Mouse (Mus musculus) lung, embryonic 15.5 days (tissue): ENCODE results near the gene Lrp1. TPM values are rescaled to one million over a fixed set of nuclear protein-coding genes. Genes with fewer than 3 reads are reported as not detected.

Experiments used
- ATAC-seq: fragments of 200-750 bp; cut with Nextera tagmentation; 2 replicates; pipeline ENCODE4 v1.8.0; 2017; ENCODE audit warnings: moderate number of reproducible peaks, borderline replicate concordance; ENCODE audit not compliant: low FRiP score, low TSS enrichment; ENCODE audit errors: extremely low read depth
- H3K27ac ChIP-seq: fragments of 300-500 bp; sonication (generic); 2 replicates; pipeline ENCODE4 v1.5.1; 2015; ENCODE audit warnings: moderate library complexity, mild to moderate bottlenecking, inconsistent platforms
- H3K27me3 ChIP-seq: fragments of 300-500 bp; sonication (generic); 2 replicates; pipeline ENCODE4 v1.6.1; 2015; ENCODE audit warnings: inconsistent platforms
- H3K36me3 ChIP-seq: fragments of 300-500 bp; sonication (generic); 2 replicates; pipeline ENCODE4 v1.6.1; 2015; ENCODE audit warnings: inconsistent platforms
- H3K4me1 ChIP-seq: fragments of 300-500 bp; sonication (generic); 2 replicates; pipeline ENCODE4 v1.6.1; 2015; ENCODE audit warnings: inconsistent platforms
- H3K4me2 ChIP-seq: fragments of 300-500 bp; sonication (generic); 2 replicates; pipeline ENCODE4 v1.6.1; 2015; ENCODE audit warnings: inconsistent platforms, mild to moderate bottlenecking, moderate library complexity
- H3K4me3 ChIP-seq: fragments of 300-500 bp; sonication (generic); 2 replicates; pipeline ENCODE4 v1.5.1; 2015; ENCODE audit warnings: mild to moderate bottlenecking, inconsistent platforms
- H3K9ac ChIP-seq: fragments of 300-500 bp; sonication (generic); 2 replicates; pipeline ENCODE4 v1.6.1; 2015; ENCODE audit warnings: inconsistent platforms
- H3K9me3 ChIP-seq: fragments of 300-500 bp; sonication (generic); 2 replicates; pipeline ENCODE4 v1.6.1; 2016; ENCODE audit warnings: inconsistent platforms
- WGBS: fragments of 180-500 bp; shearing (Covaris S2); methylation state at CpG from one replicate; pipeline ENCODE4 v1.1.7; 2015; 5-methylcytosine and 5-hydroxymethylcytosine counted together
- polyA plus RNA-seq: library from polyadenylated mRNA; unstranded; fragments of >200 nt; fragmentation: Nextera tagmentation; extraction: Ambion mirVana; gene quantifications from 2 replicates; pipeline ENCODE4 v1.2.1, GENCODE M21; 2015

Lrp1 gene
- polyA plus RNA-seq, 1 experiment from 2014 or later = 72.6 TPM

- Histone ChIP-seq H3K4me1 (peaks cover 34% of the 10 kb centered on the region), H3K27me3 (no peaks in the 10 kb centered on the region), H3K9ac (no peak overlapping the region), H3K9me3 (no peaks in the 10 kb centered on the region), H3K4me2 (no peak overlapping the region), H3K4me3 (no peak overlapping the region), H3K36me3 (peaks cover 50% of the 10 kb centered on the region), H3K27ac (no peak overlapping the region)
- ATAC-seq = no peak
- 92% methylated on average over 7 of the region's 7 CpGs for WGBS
Observed at GRCm38 (mm10) chr10:127607059-127607458, 13.9 kb downstream of the Lrp1 start.

GRCm38 (mm10) chr10:127605756-127606155 lies 15.2 kb downstream of the Lrp1 start:
- H3K27ac ChIP-seq = no peak overlapping the region
- ATAC-seq = no peak
- H3K4me1 ChIP-seq = peaks cover 44% of the 10 kb centered on the region
- no peaks in the 10 kb centered on the region for H3K27me3 ChIP-seq
- WGBS = 93% methylated on average over 9 of the region's 9 CpGs
- no peak overlapping the region for H3K4me2 ChIP-seq
- H3K36me3 ChIP-seq = peaks cover 45% of the 10 kb centered on the region
- no peak overlapping the region for H3K9ac ChIP-seq
- no peak overlapping the region for H3K4me3 ChIP-seq
- H3K9me3 ChIP-seq = no peaks in the 10 kb centered on the region

- WGBS = 63% methylated on average over 8 of the region's 8 CpGs
- no peak overlapping the region for H3K9ac ChIP-seq
- H3K4me2 ChIP-seq = no peak overlapping the region
- peaks cover 39% of the 10 kb centered on the region for H3K36me3 ChIP-seq
- no peaks in the 10 kb centered on the region for H3K9me3 ChIP-seq
- H3K27me3 ChIP-seq = no peaks in the 10 kb centered on the region
- peak overlapping the region; percentile 52 for H3K27ac ChIP-seq
- no peak overlapping the region for H3K4me3 ChIP-seq
- peaks cover 50% of the 10 kb centered on the region for H3K4me1 ChIP-seq
- ATAC-seq = no peak
Observed at GRCm38 (mm10) chr10:127605251-127605547, 15.7 kb downstream of the Lrp1 start.

- 23% methylated on average over 15 of the region's 15 CpGs for WGBS
- H3K4me2 ChIP-seq = no peak overlapping the region
- peak overlapping the region; percentile 52 for H3K27ac ChIP-seq
- no peak overlapping the region for H3K4me3 ChIP-seq
- H3K27me3 ChIP-seq = no peaks in the 10 kb centered on the region
- ATAC-seq = peak; percentile 20; the same call in 1 of the 2 replicates
- peaks cover 39% of the 10 kb centered on the region for H3K36me3 ChIP-seq
- no peak overlapping the region for H3K9ac ChIP-seq
- H3K9me3 ChIP-seq = no peaks in the 10 kb centered on the region
- H3K4me1 ChIP-seq = peaks cover 51% of the 10 kb centered on the region
Observed at GRCm38 (mm10) chr10:127604465-127605250, 16.3 kb downstream of the Lrp1 start.

- Histone ChIP-seq H3K27ac (peak overlapping the region; percentile 52), H3K4me1 (peaks cover 58% of the 10 kb centered on the region), H3K9ac (no peak overlapping the region), H3K9me3 (no peaks in the 10 kb centered on the region), H3K27me3 (no peaks in the 10 kb centered on the region), H3K36me3 (peaks cover 37% of the 10 kb centered on the region), H3K4me2 (no peak overlapping the region), H3K4me3 (no peak overlapping the region)
- no peak for ATAC-seq
- 62% methylated on average over 13 of the region's 13 CpGs for WGBS
Observed at GRCm38 (mm10) chr10:127603437-127604371, 17.2 kb downstream of the Lrp1 start.

- no peak overlapping the region for H3K4me2 ChIP-seq
- H3K27ac ChIP-seq = no peak overlapping the region
- peaks cover 35% of the 10 kb centered on the region for H3K36me3 ChIP-seq
- no peaks in the 10 kb centered on the region for H3K27me3 ChIP-seq
- no peaks in the 10 kb centered on the region for H3K9me3 ChIP-seq
- peaks cover 72% of the 10 kb centered on the region for H3K4me1 ChIP-seq
- no peak for ATAC-seq
- H3K9ac ChIP-seq = no peak overlapping the region
- 96% methylated on average over 6 of the region's 6 CpGs for WGBS
- no peak overlapping the region for H3K4me3 ChIP-seq
Observed at GRCm38 (mm10) chr10:127602194-127602593, 18.8 kb downstream of the Lrp1 start.

GRCm38 (mm10) chr10:127599779-127600541 lies 21.0 kb downstream of the Lrp1 start:
- H3K36me3 ChIP-seq = peaks cover 15% of the 10 kb centered on the region; the same call in 1 of the 2 replicates
- WGBS = 32% methylated on average over 17 of the region's 17 CpGs
- H3K9ac ChIP-seq = no peak overlapping the region
- H3K27me3 ChIP-seq = no peaks in the 10 kb centered on the region
- H3K4me2 ChIP-seq = no peak overlapping the region
- H3K9me3 ChIP-seq = no peaks in the 10 kb centered on the region
- ATAC-seq = peak; percentile 73
- H3K4me3 ChIP-seq = no peak overlapping the region
- H3K27ac ChIP-seq = peak overlapping the region; percentile 85
- peaks cover 87% of the 10 kb centered on the region for H3K4me1 ChIP-seq

- no peak overlapping the region for H3K4me2 ChIP-seq
- no peaks in the 10 kb centered on the region for H3K9me3 ChIP-seq
- H3K4me3 ChIP-seq = no peak overlapping the region
- H3K27me3 ChIP-seq = no peaks in the 10 kb centered on the region
- 76% methylated on average over 11 of the region's 11 CpGs for WGBS
- peak overlapping the region; percentile 85 for H3K27ac ChIP-seq
- no peak for ATAC-seq
- peaks cover 87% of the 10 kb centered on the region for H3K4me1 ChIP-seq
- peaks cover 14% of the 10 kb centered on the region; the same call in 1 of the 2 replicates for H3K36me3 ChIP-seq
- H3K9ac ChIP-seq = no peak overlapping the region
Observed at GRCm38 (mm10) chr10:127599252-127599651, 21.7 kb downstream of the Lrp1 start.

GRCm38 (mm10) chr10:127598607-127599006 lies 22.3 kb downstream of the Lrp1 start:
- H3K9me3 ChIP-seq = no peaks in the 10 kb centered on the region
- ATAC-seq = no peak
- H3K4me1 ChIP-seq = peaks cover 84% of the 10 kb centered on the region
- H3K36me3 ChIP-seq = peaks cover 9% of the 10 kb centered on the region
- H3K27me3 ChIP-seq = no peaks in the 10 kb centered on the region
- no peak overlapping the region for H3K9ac ChIP-seq
- H3K4me2 ChIP-seq = no peak overlapping the region
- no peak overlapping the region for H3K27ac ChIP-seq
- no peak overlapping the region for H3K4me3 ChIP-seq
- 47% methylated on average over 8 of the region's 8 CpGs for WGBS

- no peak for ATAC-seq
- Histone ChIP-seq H3K4me2 (no peak overlapping the region), H3K9me3 (no peaks in the 10 kb centered on the region), H3K27ac (peak overlapping the region; percentile 83), H3K27me3 (no peaks in the 10 kb centered on the region), H3K4me3 (no peak overlapping the region), H3K9ac (no peak overlapping the region), H3K36me3 (peaks cover 13% of the 10 kb centered on the region), H3K4me1 (peaks cover 86% of the 10 kb centered on the region)
- WGBS = 64% methylated on average over 5 of the region's 5 CpGs
Observed at GRCm38 (mm10) chr10:127597311-127597901, 23.5 kb downstream of the Lrp1 start.

- H3K4me1 ChIP-seq = peaks cover 92% of the 10 kb centered on the region
- H3K9me3 ChIP-seq = no peaks in the 10 kb centered on the region
- no peak for ATAC-seq
- H3K27ac ChIP-seq = peak overlapping the region; percentile 83
- peak overlapping the region; percentile 22; the same call in 1 of the 2 replicates for H3K4me2 ChIP-seq
- H3K36me3 ChIP-seq = peaks cover 8% of the 10 kb centered on the region
- no peak overlapping the region for H3K4me3 ChIP-seq
- no peak overlapping the region for H3K9ac ChIP-seq
- H3K27me3 ChIP-seq = no peaks in the 10 kb centered on the region
- 35% methylated on average over 7 of the region's 7 CpGs for WGBS
Observed at GRCm38 (mm10) chr10:127596321-127596941, 24.5 kb downstream of the Lrp1 start.
